Mouse (Mus musculus) megakaryocyte, embryonic 14.5 days (primary cell): ENCODE results near the gene Nfe2l1. TPM values are rescaled to one million over a fixed set of nuclear protein-coding genes. Genes with fewer than 3 reads are reported as not detected.

Experiments used
- H3K27me3 ChIP-seq: replicated peaks from 2 replicates; pipeline ENCODE3; 2012; ENCODE audit warnings: inconsistent platforms
- H3K36me3 ChIP-seq: replicated peaks from 2 replicates; pipeline ENCODE3; 2012; ENCODE audit warnings: low read length, inconsistent platforms, mixed read lengths
- H3K4me1 ChIP-seq: 2 replicates; pipeline ENCODE4 v1.6.1; 2012; ENCODE audit warnings: inconsistent platforms
- H3K4me3 ChIP-seq: replicated peaks from 2 replicates; pipeline ENCODE3; 2012; ENCODE audit warnings: moderate library complexity, mild to moderate bottlenecking, inconsistent platforms
- H3K9me3 ChIP-seq: 2 replicates; pipeline ENCODE4 v1.6.1; 2012; ENCODE audit warnings: inconsistent platforms
- FLI1 ChIP-seq: IDR thresholded peaks from 2 replicates; pipeline ENCODE4 v1.6.1; 2012; ENCODE audit warnings: low read length, inconsistent platforms, mixed read lengths
- GATA1 ChIP-seq: IDR thresholded peaks from 3 replicates; pipeline ENCODE4 v1.6.1; 2012; ENCODE audit warnings: mixed read lengths, low read length, inconsistent platforms, borderline replicate concordance
- polyA plus RNA-seq: library from polyadenylated mRNA; stranded (reverse); fragments of >175 nt; gene quantifications from 2 replicates; pipeline ENCODE4 v1.2.3, GENCODE M21; 2012; ENCODE audit warnings: low replicate concordance; ENCODE audit not compliant: insufficient read depth

Nfe2l1 gene
- polyA plus RNA-seq, 1 experiment: 28.9 TPM

DNA sequence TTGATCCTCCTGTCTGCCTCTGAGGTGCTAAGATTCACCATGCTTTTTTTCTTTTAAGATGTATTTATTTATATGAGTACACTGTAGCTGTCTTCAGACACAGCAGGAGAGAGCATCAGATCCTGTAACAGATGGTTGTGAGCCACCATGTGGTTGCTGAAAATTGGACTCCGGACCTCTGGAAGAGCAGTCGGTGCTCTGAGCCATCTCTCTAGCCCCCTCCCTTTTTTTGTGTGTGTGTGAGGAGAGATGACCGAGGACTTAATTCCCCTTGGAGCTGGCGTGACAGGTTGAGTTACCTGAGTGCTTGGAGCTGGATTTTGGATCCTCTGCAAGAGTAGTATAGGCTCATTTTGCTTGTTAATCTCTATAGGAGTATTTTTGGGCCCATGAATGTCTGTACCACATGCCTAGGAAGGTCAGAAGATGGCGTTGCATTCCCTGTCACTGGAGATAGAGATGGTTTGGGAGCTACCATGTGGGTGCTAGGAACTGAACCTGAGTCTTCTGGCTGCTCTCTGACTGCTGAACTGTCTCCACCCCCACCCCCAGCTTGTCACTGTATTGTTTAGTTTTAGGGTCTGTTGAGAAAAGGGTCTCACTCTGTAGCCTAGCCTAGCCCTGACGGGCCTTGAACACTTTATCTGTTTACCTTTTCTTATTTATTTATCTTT is 20.1 kb downstream of the Nfe2l1 start:
- peaks cover 92% of the 10 kb centered on the region for H3K36me3 ChIP-seq
- H3K27me3 ChIP-seq: no peaks in the 10 kb centered on the region

DNA sequence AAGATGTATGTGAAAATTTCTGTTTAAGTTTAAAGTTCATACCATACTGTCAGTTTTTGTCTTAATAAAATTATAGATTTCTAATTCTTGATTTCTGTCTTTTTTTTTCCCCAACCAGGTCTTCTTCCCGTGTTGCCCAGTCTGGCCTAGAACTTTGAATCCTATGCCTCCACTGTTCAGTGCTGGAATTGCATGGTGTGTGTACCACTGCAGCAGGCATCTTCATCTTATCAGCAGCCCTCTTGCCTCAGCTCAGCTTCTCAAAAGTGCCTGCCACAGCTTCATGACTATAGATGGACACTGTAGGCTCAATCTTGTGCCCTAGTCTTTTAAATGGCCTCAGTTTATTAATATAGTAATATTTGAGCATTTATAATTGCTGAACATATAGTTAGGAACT is 21.7 kb downstream of the Nfe2l1 start:
- H3K4me1 ChIP-seq: peaks cover 3% of the 10 kb centered on the region; the same call in 1 of the 2 replicates
- H3K4me3 ChIP-seq: no peak overlapping the region
- no peak for TF ChIP-seq GATA1
- no peak for TF ChIP-seq FLI1
- peaks cover 92% of the 10 kb centered on the region for H3K36me3 ChIP-seq
- H3K27me3 ChIP-seq: no peaks in the 10 kb centered on the region
- no peaks in the 10 kb centered on the region for H3K9me3 ChIP-seq

More for the DNA sequence above, 20.1 kb downstream of the Nfe2l1 start:
- Histone ChIP-seq H3K4me3 (no peak overlapping the region), H3K9me3 (no peaks in the 10 kb centered on the region), H3K4me1 (no peaks in the 10 kb centered on the region; the same call in 1 of the 2 replicates)
- TF ChIP-seq FLI1 (no peak), GATA1 (no peak)

DNA sequence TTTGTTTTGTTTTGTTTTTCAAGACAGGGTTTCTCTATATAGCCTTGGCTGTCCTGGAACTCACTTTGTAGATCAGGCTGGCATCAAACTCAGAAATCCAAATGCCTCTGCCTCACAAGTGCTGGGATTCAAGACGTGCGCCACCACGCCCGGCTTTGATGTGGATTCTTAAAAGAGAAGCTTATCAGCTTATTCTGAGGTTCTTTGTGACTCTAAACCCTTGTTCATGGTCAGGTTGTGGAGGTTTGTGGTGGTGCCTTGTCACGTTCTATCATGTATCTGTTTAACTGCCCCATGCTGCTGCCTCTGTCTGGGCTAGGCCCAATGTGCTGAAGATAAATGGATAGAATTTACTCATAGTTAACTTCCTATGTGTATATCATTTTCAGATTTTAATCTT is 24.2 kb downstream of the Nfe2l1 start:
- no peaks in the 10 kb centered on the region for H3K9me3 ChIP-seq
- no peaks in the 10 kb centered on the region for H3K27me3 ChIP-seq
- TF ChIP-seq GATA1 (no peak), FLI1 (no peak)
- no peak overlapping the region for H3K4me3 ChIP-seq
- H3K4me1 ChIP-seq: peaks cover 3% of the 10 kb centered on the region; the same call in 1 of the 2 replicates
- H3K36me3 ChIP-seq: peaks cover 92% of the 10 kb centered on the region

DNA sequence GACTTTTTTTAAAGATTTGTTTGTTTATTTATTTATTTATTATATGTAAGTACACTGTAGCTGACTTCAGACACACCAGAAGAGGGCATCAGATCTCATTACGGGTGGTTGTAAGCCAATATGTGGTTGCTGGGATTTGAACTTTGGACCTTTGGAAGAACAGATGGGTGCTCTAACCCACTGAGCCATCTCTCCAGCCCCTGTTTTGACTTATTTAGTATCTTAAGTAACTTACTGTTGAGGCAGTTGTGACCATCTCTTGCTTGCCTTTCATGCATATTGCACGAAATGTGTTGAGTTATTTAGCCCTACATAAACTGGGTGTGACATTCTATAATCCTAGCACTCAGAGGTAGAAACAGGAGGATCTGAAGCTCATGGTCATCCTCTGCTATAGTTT is 30.3 kb downstream of the Nfe2l1 start:
- no peaks in the 10 kb centered on the region for H3K9me3 ChIP-seq
- no peak overlapping the region for H3K4me3 ChIP-seq
- peaks cover 69% of the 10 kb centered on the region for H3K36me3 ChIP-seq
- no peak for TF ChIP-seq GATA1
- no peak for TF ChIP-seq FLI1
- H3K27me3 ChIP-seq: no peaks in the 10 kb centered on the region
- H3K4me1 ChIP-seq: peaks cover 8% of the 10 kb centered on the region

DNA sequence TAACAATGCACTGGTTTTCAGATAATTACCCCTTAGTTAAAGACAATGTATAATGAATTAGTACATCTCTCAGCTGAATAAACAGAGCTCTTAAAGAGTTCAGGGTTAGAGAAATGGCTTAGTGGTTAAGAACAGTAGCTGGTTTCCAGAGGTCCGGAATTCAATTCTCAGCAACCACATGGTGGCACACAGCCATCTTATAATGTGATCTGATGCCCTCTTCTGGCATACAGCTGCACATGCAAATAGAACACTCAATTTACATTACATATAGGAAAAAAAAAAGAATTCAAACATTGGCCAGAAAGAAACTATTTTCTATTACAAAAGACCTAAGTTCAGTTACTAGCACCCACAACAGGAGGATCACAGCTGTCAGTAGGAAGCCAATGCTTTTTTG is 33.2 kb downstream of the Nfe2l1 start:
- Histone ChIP-seq H3K36me3 (peaks cover 42% of the 10 kb centered on the region), H3K4me3 (no peak overlapping the region), H3K9me3 (no peaks in the 10 kb centered on the region), H3K27me3 (no peaks in the 10 kb centered on the region), H3K4me1 (peaks cover 29% of the 10 kb centered on the region)
- no peak for TF ChIP-seq GATA1
- no peak for TF ChIP-seq FLI1

DNA sequence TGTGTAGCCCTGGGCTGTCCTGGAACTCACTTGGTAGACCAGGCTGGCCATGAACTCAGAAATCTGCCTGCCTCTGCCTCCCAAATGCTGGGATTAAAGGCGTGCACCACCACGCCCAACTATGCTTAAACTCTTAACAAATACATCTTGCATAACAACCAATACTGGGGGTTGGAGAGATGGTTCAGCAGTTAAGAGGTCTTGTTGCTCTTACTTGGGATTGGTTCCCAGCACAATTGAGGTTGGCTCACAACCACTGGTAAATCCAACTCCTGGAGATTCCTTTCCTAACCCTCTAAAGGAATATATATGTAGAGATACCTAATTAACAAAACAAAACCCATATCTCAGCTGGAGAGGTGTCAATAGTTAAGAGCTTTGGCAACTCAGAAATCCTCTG is 33.7 kb downstream of the Nfe2l1 start:
- peaks cover 37% of the 10 kb centered on the region for H3K36me3 ChIP-seq

DNA sequence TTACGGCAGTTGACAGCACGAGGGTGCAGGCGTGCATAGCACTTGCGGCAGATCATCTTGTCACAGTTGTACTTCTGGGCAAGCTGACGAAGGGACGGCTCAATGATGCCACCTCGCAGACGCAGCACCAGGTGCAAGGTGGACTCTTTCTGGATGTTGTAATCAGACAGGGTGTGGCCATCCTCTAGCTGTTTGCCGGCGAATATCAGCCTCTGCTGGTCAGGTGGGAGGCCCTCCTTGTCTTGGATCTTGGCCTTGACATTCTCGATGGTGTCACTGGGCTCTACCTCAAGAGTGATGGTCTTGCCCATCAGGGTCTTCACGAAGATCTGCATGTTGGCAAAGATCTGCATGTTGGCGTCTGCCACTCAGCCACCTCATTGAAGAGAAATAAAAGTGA is 34.3 kb downstream of the Nfe2l1 start:
- peaks cover 31% of the 10 kb centered on the region for H3K36me3 ChIP-seq
- no peak overlapping the region for H3K4me3 ChIP-seq
- TF ChIP-seq FLI1 (no peak), GATA1 (no peak)
- H3K4me1 ChIP-seq: peaks cover 35% of the 10 kb centered on the region
- H3K9me3 ChIP-seq: no peaks in the 10 kb centered on the region
- H3K27me3 ChIP-seq: no peaks in the 10 kb centered on the region

More for the DNA sequence above, 33.7 kb downstream of the Nfe2l1 start:
- H3K9me3 ChIP-seq: no peaks in the 10 kb centered on the region
- TF ChIP-seq GATA1 (no peak), FLI1 (no peak)
- no peak overlapping the region for H3K4me3 ChIP-seq
- H3K4me1 ChIP-seq: peaks cover 30% of the 10 kb centered on the region
- no peaks in the 10 kb centered on the region for H3K27me3 ChIP-seq

DNA sequence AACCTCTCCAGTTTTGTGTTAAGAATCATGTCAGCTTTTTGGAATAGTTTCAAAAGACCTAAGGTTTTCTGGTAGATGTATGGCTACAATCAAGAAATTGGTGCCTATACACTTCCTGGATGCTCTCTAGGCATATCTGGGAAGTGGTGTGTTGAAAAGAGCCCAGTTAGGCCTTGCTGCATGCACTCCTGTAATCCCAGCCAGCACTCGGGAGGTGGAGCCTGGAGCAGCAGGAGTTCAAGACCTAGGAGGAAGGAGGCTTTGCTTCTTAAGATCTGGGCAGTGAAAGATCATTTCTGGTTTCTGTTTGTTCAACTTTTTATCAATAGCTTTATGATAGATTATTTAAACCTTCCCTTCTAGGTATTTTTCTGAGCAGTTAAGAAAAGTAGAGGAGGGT is 39.1 kb downstream of the Nfe2l1 start:
- TF ChIP-seq GATA1 (no peak), FLI1 (no peak)
- Histone ChIP-seq H3K4me3 (peak overlapping the region; percentile 96), H3K36me3 (peaks cover 5% of the 10 kb centered on the region), H3K4me1 (peaks cover 52% of the 10 kb centered on the region), H3K27me3 (no peaks in the 10 kb centered on the region), H3K9me3 (no peaks in the 10 kb centered on the region)

DNA sequence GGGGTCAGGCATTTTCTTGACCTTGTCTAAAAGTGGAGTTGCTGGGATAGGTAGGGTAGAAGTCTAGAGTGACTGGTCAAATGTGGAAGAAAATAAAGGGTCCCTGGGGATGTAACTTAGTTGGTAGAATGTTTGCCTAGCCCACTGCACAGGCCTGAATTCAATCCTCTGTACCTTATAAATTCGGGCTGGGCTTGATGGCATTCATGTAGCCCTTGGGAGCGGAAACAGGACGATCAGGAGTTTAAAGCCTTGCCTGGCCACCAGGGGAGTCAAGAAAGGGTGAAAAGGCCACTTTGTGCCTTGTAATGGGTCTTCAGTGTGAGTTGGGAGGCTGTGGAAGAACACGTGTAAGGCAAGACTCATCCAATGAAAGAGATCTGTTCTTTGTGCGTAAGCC is 39.8 kb downstream of the Nfe2l1 start:
- Histone ChIP-seq H3K36me3 (no peaks in the 10 kb centered on the region), H3K9me3 (no peaks in the 10 kb centered on the region), H3K27me3 (no peaks in the 10 kb centered on the region), H3K4me3 (peak overlapping the region; percentile 96), H3K4me1 (peaks cover 47% of the 10 kb centered on the region)
- TF ChIP-seq FLI1 (no peak), GATA1 (no peak)

DNA sequence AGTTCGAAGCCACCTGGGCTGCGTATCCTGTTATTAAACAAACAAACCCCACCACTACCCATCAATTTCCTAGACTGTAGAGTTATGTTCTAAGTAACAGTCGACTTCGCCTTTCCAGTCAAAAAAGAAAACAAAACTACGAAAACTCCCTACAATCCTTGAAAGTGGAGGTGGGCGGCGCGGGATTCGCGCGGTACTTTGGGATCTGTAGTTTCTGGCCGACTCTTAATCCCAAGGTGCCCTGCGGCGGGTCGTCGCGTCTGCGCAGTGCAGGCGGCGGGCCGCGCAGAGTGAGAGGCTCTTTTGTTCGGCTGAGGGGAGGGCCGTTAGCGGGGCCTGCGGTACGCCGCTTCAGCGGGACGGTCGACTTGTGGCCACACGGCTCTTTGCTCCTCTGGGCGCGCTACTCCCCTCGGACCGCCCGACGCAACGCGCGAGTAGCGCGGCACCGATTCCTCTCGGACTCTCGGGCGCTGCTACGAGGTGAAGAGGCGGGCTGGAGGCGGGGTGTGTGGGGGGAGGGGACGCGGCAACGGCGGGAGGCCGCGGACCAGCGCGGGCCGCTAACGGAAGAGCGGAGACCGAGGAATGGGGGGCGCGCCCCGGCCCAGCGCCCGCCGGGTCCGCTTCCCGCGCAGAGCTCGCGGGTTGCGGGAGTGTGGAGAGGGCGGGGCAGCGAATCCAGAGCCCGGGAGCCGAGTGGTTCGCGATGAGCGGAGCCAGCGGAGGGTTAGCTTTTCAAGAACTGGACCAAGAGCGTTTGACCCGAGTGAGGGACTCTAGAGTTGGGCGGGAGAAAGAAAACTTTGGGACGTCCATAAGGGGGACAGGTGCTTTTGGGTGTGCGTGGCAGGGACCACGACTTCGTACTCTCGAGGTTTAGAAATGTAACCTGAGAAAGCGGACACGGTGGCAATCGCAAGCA is 40.6 kb downstream of the Nfe2l1 start, which contains the start of gene Cbx1:
TSS of gene Cbx1 (plus strand) at position 257 of the 925 bp plus-strand sequence.
- no peak; the same call in 1 of the 2 replicates for TF ChIP-seq FLI1
- no peak for TF ChIP-seq GATA1
- Histone ChIP-seq H3K27me3 (no peaks in the 10 kb centered on the region), H3K9me3 (no peaks in the 10 kb centered on the region), H3K4me3 (peak within 1 kb of the TSS; percentile 96), H3K36me3 (no peaks in the 10 kb centered on the region), H3K4me1 (peaks cover 47% of the 10 kb centered on the region)
